Mouse (Mus musculus) CH12.LX (cell line): Measurements from ENCODE around the gene Wdfy4. TPM values are rescaled to one million over a fixed set of nuclear protein-coding genes. Genes with fewer than 3 reads are reported as not detected.

Experiments used
- DNase-seq: peaks from one replicate; pipeline ENCODE4 v3.0.0-alpha.2; 2013; ENCODE audit errors: extremely low read depth
- H3K27ac ChIP-seq: 2 replicates; pipeline ENCODE4 v1.5.1; 2012; ENCODE audit warnings: low read depth, mild to moderate bottlenecking, control low read depth, moderate library complexity; ENCODE audit not compliant: insufficient read depth
- H3K27me3 ChIP-seq: replicated peaks from 2 replicates; pipeline ENCODE3; 2012; ENCODE audit warnings: inconsistent platforms
- H3K36me3 ChIP-seq, 2 experiments: replicated peaks in 1 of 2; 2 replicates each; pipeline versions ENCODE3 to v1.6.1; 2012; ENCODE audit warnings: inconsistent platforms in 1 of 2, low read length in 1 of 2, mild to moderate bottlenecking in 1 of 2, mixed read lengths in 1 of 2, moderate library complexity in 1 of 2; ENCODE audit not compliant: control insufficient read depth in 1 of 2, insufficient read depth in 1 of 2
- H3K4me1 ChIP-seq, 2 experiments: 2 replicates each; pipeline ENCODE4 v1.6.1; 2012; ENCODE audit warnings: inconsistent platforms in 1 of 2, moderate library complexity in 1 of 2; ENCODE audit not compliant: insufficient read depth in 2 of 2, control insufficient read depth in 1 of 2
- H3K4me2 ChIP-seq: 2 replicates; pipeline ENCODE4 v1.6.1; 2012; ENCODE audit warnings: low read depth, mild to moderate bottlenecking, control low read depth; ENCODE audit not compliant: poor library complexity, insufficient read depth, severe bottlenecking
- H3K4me3 ChIP-seq, 3 experiments: fragments of 150-350 bp in 1 of 3; sonication (generic) in 1 of 3; replicated peaks in 1 of 3; 2 replicates each; pipeline versions ENCODE3 to v1.5.1; 2011 to 2012; ENCODE audit warnings: low read depth in 2 of 3, low read length in 2 of 3, mild to moderate bottlenecking in 2 of 3, moderate library complexity in 2 of 3, control low read depth in 1 of 3, improper control_type of control experiment in 1 of 3, inconsistent platforms in 1 of 3, mixed read lengths in 1 of 3; ENCODE audit not compliant: poor library complexity in 1 of 3
- H3K79me2 ChIP-seq: replicated peaks from 2 replicates; pipeline ENCODE4 v1.6.1; 2012; ENCODE audit warnings: mild to moderate bottlenecking, moderate library complexity; ENCODE audit not compliant: control insufficient read depth, poor library complexity, insufficient read depth, severe bottlenecking; ENCODE audit errors: extremely low read depth
- H3K9ac ChIP-seq: 2 replicates; pipeline ENCODE4 v1.6.1; 2012; ENCODE audit warnings: low read depth, mild to moderate bottlenecking, control low read depth, moderate library complexity; ENCODE audit not compliant: insufficient read depth
- H3K9me3 ChIP-seq: replicated peaks from 2 replicates; pipeline ENCODE3; 2012; ENCODE audit warnings: low read length, inconsistent platforms, mixed read lengths
- BHLHE40 ChIP-seq: IDR thresholded peaks from 2 replicates; pipeline ENCODE4 v1.6.1; 2011; ENCODE audit warnings: mild to moderate bottlenecking, low read depth, low read length, improper control_type of control experiment
- CHD1 ChIP-seq: IDR thresholded peaks from 2 replicates; pipeline ENCODE4 v1.6.1; 2012; ENCODE audit warnings: low read depth, low read length, improper control_type of control experiment, inconsistent platforms
- ELF1 ChIP-seq: IDR thresholded peaks from 2 replicates; pipeline ENCODE4 v1.6.1; 2014; ENCODE audit warnings: low read depth, mild to moderate bottlenecking, inconsistent platforms, low read length, improper control_type of control experiment
- ETS1 ChIP-seq: conservative IDR thresholded peaks from 2 replicates; pipeline ENCODE4 v1.6.1; 2012; ENCODE audit warnings: low read depth, mild to moderate bottlenecking, inconsistent platforms, low read length, improper control_type of control experiment, moderate library complexity
- HCFC1 ChIP-seq: IDR thresholded peaks from 2 replicates; pipeline ENCODE4 v1.6.1; 2012; ENCODE audit warnings: low read depth, mild to moderate bottlenecking, inconsistent platforms, low read length, improper control_type of control experiment
- JUN ChIP-seq: IDR thresholded peaks from 2 replicates; pipeline ENCODE4 v1.6.1; 2011; ENCODE audit warnings: low read depth, mild to moderate bottlenecking, low read length, improper control_type of control experiment, moderate library complexity; ENCODE audit not compliant: insufficient read depth
- JUND ChIP-seq: conservative IDR thresholded peaks from 2 replicates; pipeline ENCODE4 v1.6.1; 2011; ENCODE audit warnings: low read depth, low read length, improper control_type of control experiment
- MAX ChIP-seq: IDR thresholded peaks from 2 replicates; pipeline ENCODE4 v1.6.1; 2011; ENCODE audit warnings: low read length, improper control_type of control experiment
- MXI1 ChIP-seq: IDR thresholded peaks from 2 replicates; pipeline ENCODE4 v1.6.1; 2011; ENCODE audit warnings: mild to moderate bottlenecking, low read depth, low read length, improper control_type of control experiment
- MYC ChIP-seq: IDR thresholded peaks from 2 replicates; pipeline ENCODE4 v1.6.1; 2011; ENCODE audit warnings: low read depth, mild to moderate bottlenecking, improper control_type of control experiment, low read length
- RAD21 ChIP-seq: IDR thresholded peaks from 2 replicates; pipeline ENCODE4 v1.6.1; 2011; ENCODE audit warnings: low read depth, mild to moderate bottlenecking, low read length, improper control_type of control experiment, moderate library complexity
- RCOR1 ChIP-seq: conservative IDR thresholded peaks from 2 replicates; pipeline ENCODE4 v1.6.1; 2012; ENCODE audit warnings: low read depth, mild to moderate bottlenecking, inconsistent platforms, low read length, improper control_type of control experiment
- TBP ChIP-seq: conservative IDR thresholded peaks from 2 replicates; pipeline ENCODE4 v1.6.1; 2011; ENCODE audit warnings: low read depth, low read length, improper control_type of control experiment
- TCF12 ChIP-seq: IDR thresholded peaks from 2 replicates; pipeline ENCODE4 v1.6.1; 2014; ENCODE audit warnings: low read depth, mild to moderate bottlenecking, inconsistent platforms, low read length, improper control_type of control experiment
- USF1 ChIP-seq: IDR thresholded peaks from 2 replicates; pipeline ENCODE4 v1.6.1; 2014; ENCODE audit warnings: low read depth, mild to moderate bottlenecking, inconsistent platforms, low read length, improper control_type of control experiment
- USF2 ChIP-seq: conservative IDR thresholded peaks from 2 replicates; pipeline ENCODE4 v1.6.1; 2011; ENCODE audit warnings: low read depth, low read length, improper control_type of control experiment
- ZNF384 ChIP-seq: IDR thresholded peaks from 2 replicates; pipeline ENCODE4 v1.6.1; 2012; ENCODE audit warnings: low read depth, low read length, improper control_type of control experiment, inconsistent platforms
- dilution Hi-C: fragments of 300-500 bp; cut with MboI; formaldehyde crosslinking; loops from 2 replicates; pipeline ENCODE4 v1.14.3; 2020; ENCODE audit warnings: low sequenced_read_pairs; ENCODE audit not compliant: extremely low pct_unique_long_range_greater_than_20kb, extremely low pct_ligation_motif_present
- in situ Hi-C: fragments of 300-500 bp; cut with MboI; formaldehyde crosslinking; loops from 3 replicates; pipeline ENCODE4 v1.14.3; 2019; ENCODE audit warnings: low sequenced_read_pairs, low pct_ligation_motif_present, low pct_unique_long_range_greater_than_20kb, mixed read lengths
- polyA plus RNA-seq: library from polyadenylated mRNA; unstranded; fragments of >175 nt; gene quantifications from 2 replicates; pipeline ENCODE4 v1.2.1, GENCODE M21; 2012; ENCODE audit warnings: low read depth; ENCODE audit not compliant: insufficient read length
- total RNA-seq, 2 experiments: library from RNA; depleted of rRNA; stranded (reverse); fragments of 300-350 nt in 1 of 2; fragments of >200 nt in 1 of 2; gene quantifications; 2 replicates each; pipeline ENCODE4 v1.2.3; 2012 to 2014

Wdfy4 gene
- total and polyA plus RNA-seq, 3 experiments, result 56.0 to 140 (median 115) TPM

DNA sequence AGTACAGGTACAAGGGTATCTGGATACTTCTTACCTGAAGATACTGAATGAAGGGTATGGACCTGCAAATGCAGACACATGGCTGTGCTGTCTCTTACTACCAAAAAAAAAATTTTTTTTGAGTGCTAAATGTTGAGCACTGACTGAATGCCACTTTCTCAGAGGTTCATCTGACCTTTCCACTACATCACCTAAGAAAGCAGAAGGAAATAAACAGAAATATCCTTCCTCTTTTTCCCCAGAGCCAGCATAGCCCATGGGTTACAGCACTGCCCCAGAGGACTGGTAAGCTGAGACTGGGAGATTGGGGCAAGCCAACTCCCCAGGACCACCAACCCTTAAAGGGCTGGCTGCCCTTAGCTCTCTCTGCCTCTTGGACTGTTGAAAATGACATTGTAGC, 8.5 kb upstream of the Wdfy4 start:
- no peaks in the 10 kb centered on the region for H3K79me2 ChIP-seq
- no peaks in the 10 kb centered on the region for H3K36me3 ChIP-seq
- in situ Hi-C loops, result loop anchor here (10.0 kb wide), 1 partner anchor 49 kb away; no protein-coding TSS in a partner anchor
- H3K4me1 ChIP-seq, result peaks cover 15 to 58% of the 10 kb centered on the region in 2 experiments
- no peak for DNase-seq
- peak overlapping the region; percentile 51 for H3K4me2 ChIP-seq
- no peaks in the 10 kb centered on the region for H3K27me3 ChIP-seq
- peak overlapping the region; percentile 28; the same call in 1 of the 2 replicates for H3K9ac ChIP-seq
- H3K27ac ChIP-seq, result peak overlapping the region; percentile 95
- peak overlapping the region in 1 of 3 experiments; percentile 6 for H3K4me3 ChIP-seq
- dilution Hi-C loops, result no loop called here
- TF ChIP-seq TCF12 (no peak; the same call in 1 of the 2 replicates), ZNF384 (peak; percentile 63), RAD21 (no peak), ELF1 (no peak), TBP (0 out of 2 replicates have a peak, but pooled peaks have one; percentile 21), JUND (no peak), BHLHE40 (no peak), JUN (0 out of 2 replicates have a peak, but pooled peaks have one; percentile 11), MXI1 (0 out of 2 replicates have a peak, but pooled peaks have one; percentile 38), RCOR1 (no peak), ETS1 (peak; percentile 24; the same call in 1 of the 2 replicates), CHD1 (no peak; the same call in 1 of the 2 replicates), USF1 (no peak)
- TF ChIP-seq, all 38 proteins: peak for 5
- H3K9me3 ChIP-seq, result peaks cover 8% of the 10 kb centered on the region

- Histone ChIP-seq H3K36me3 (peaks cover 0 to 3% of the 10 kb centered on the region in 2 experiments), H3K27ac (peak overlapping the region; percentile 99), H3K9ac (peak overlapping the region; percentile 56), H3K4me1 (peaks cover 28 to 81% of the 10 kb centered on the region in 2 experiments), H3K4me2 (peak overlapping the region; percentile 90), H3K4me3 (no peak overlapping the region), H3K79me2 (no peaks in the 10 kb centered on the region), H3K27me3 (no peaks in the 10 kb centered on the region), H3K9me3 (no peaks in the 10 kb centered on the region)
- TF ChIP-seq USF2, result no peak
- peak; percentile 44; the same call in 1 of the 2 replicates for TF ChIP-seq MYC
- no peak for TF ChIP-seq TBP
- 0 out of 2 replicates have a peak, but pooled peaks have one; percentile 28 for TF ChIP-seq HCFC1
- TF ChIP-seq TCF12, result no peak
- TF ChIP-seq CHD1, result 0 out of 2 replicates have a peak, but pooled peaks have one; percentile 58
- TF ChIP-seq MAX, result 0 out of 2 replicates have a peak, but pooled peaks have one; percentile 20
- no peak for DNase-seq
- dilution Hi-C loops (no loop called here), in situ Hi-C loops (loop anchor here (10.0 kb wide), 1 partner anchor 46 kb away; no protein-coding TSS in a partner anchor)
These were observed 5.3 kb upstream of the Wdfy4 start for GRCm38 (mm10) chr14:33190646-33191045.
